Mouse (Mus musculus) heart, embryonic 12.5 days (tissue): ENCODE results near the gene Gse1. TPM values are rescaled to one million over a fixed set of nuclear protein-coding genes. Genes with fewer than 3 reads are reported as not detected.

Experiments
- ATAC-seq: fragments of 200-750 bp; cut with Nextera tagmentation; 2 replicates; pipeline ENCODE4 v1.8.0; 2017; ENCODE audit warnings: moderate TSS enrichment, moderate library complexity; ENCODE audit not compliant: insufficient number of reproducible peaks, low FRiP score
- H3K27ac ChIP-seq: fragments of 300-500 bp; sonication (generic); 2 replicates; pipeline ENCODE4 v1.5.1; 2016; ENCODE audit warnings: mild to moderate bottlenecking, moderate library complexity; ENCODE audit not compliant: poor library complexity, severe bottlenecking
- H3K27me3 ChIP-seq: fragments of 300-500 bp; sonication (generic); replicated peaks from 2 replicates; pipeline ENCODE4 v1.6.1; 2016; ENCODE audit warnings: mild to moderate bottlenecking, moderate library complexity
- H3K36me3 ChIP-seq: fragments of 300-500 bp; sonication (generic); 2 replicates; pipeline ENCODE4 v1.6.1; 2016; ENCODE audit warnings: mild to moderate bottlenecking, moderate library complexity
- H3K4me1 ChIP-seq: fragments of 300-500 bp; sonication (generic); replicated peaks from 2 replicates; pipeline ENCODE4 v1.6.1; 2016; ENCODE audit warnings: mild to moderate bottlenecking
- H3K4me2 ChIP-seq: fragments of 300-500 bp; sonication (generic); 2 replicates; pipeline ENCODE4 v1.6.1; 2016; ENCODE audit warnings: mild to moderate bottlenecking, moderate library complexity
- H3K4me3 ChIP-seq: fragments of 300-500 bp; sonication (generic); 2 replicates; pipeline ENCODE4 v1.5.1; 2016; ENCODE audit warnings: mild to moderate bottlenecking
- H3K9ac ChIP-seq: fragments of 300-500 bp; sonication (generic); 2 replicates; pipeline ENCODE4 v1.6.1; 2016; ENCODE audit warnings: mild to moderate bottlenecking, moderate library complexity
- H3K9me3 ChIP-seq: fragments of 300-500 bp; sonication (generic); replicated peaks from 2 replicates; pipeline ENCODE4 v1.6.1; 2016; ENCODE audit warnings: mild to moderate bottlenecking, moderate library complexity
- WGBS: fragments of 180-500 bp; shearing (Covaris S2); methylation state at CpG from one replicate; pipeline ENCODE4 v1.1.7; 2016; 5-methylcytosine and 5-hydroxymethylcytosine counted together
- polyA plus RNA-seq: library from polyadenylated mRNA; unstranded; fragments of >200 nt; fragmentation: Nextera tagmentation; extraction: Ambion mirVana; gene quantifications from 2 replicates; pipeline ENCODE4 v1.2.1, GENCODE M21; 2016

The Gse1 gene
- polyA plus RNA-seq, 1 experiment from 2014 or later, result 14.0 TPM

- Histone ChIP-seq H3K36me3 (no peaks in the 10 kb centered on the region), H3K9ac (0 out of 2 replicates have a peak overlapping the region, but pooled peaks have one; percentile 17), H3K4me1 (peaks cover 76% of the 10 kb centered on the region), H3K9me3 (no peaks in the 10 kb centered on the region), H3K4me3 (no peak overlapping the region), H3K27ac (peak overlapping the region; percentile 13; the same call in 1 of the 2 replicates), H3K4me2 (no peak overlapping the region), H3K27me3 (no peaks in the 10 kb centered on the region)
- no peak for ATAC-seq
- WGBS, result 58% methylated on average over 6 of the region's 6 CpGs
Measured at GRCm38 (mm10) chr8:120460375-120460774, 232.1 kb downstream of the Gse1 start.

GRCm38 (mm10) chr8:120462119-120462551, 233.9 kb downstream of the Gse1 start:
- H3K4me1 ChIP-seq, result peaks cover 75% of the 10 kb centered on the region
- no peaks in the 10 kb centered on the region for H3K9me3 ChIP-seq
- peak; percentile 34; the same call in 1 of the 2 replicates for ATAC-seq
- H3K4me2 ChIP-seq, result peak overlapping the region; percentile 57
- 0 out of 2 replicates have a peak, but pooled peaks cover 6% of the 10 kb centered on the region for H3K27me3 ChIP-seq
- H3K4me3 ChIP-seq, result 0 out of 2 replicates have a peak overlapping the region, but pooled peaks have one; percentile 4
- H3K27ac ChIP-seq, result peak overlapping the region; percentile 83
- WGBS, result 5% methylated on average over 15 of the region's 15 CpGs
- no peaks in the 10 kb centered on the region for H3K36me3 ChIP-seq
- H3K9ac ChIP-seq, result peak overlapping the region; percentile 42

GRCm38 (mm10) chr8:120462611-120463010, 234.4 kb downstream of the Gse1 start:
- Histone ChIP-seq H3K36me3 (no peaks in the 10 kb centered on the region), H3K9me3 (no peaks in the 10 kb centered on the region), H3K27me3 (0 out of 2 replicates have a peak, but pooled peaks cover 11% of the 10 kb centered on the region), H3K27ac (peak overlapping the region; percentile 83), H3K4me2 (peak overlapping the region; percentile 57), H3K9ac (peak overlapping the region; percentile 42), H3K4me3 (no peak overlapping the region), H3K4me1 (peaks cover 75% of the 10 kb centered on the region)
- WGBS, result 55% methylated on average over 6 of the region's 6 CpGs
- no peak for ATAC-seq

GRCm38 (mm10) chr8:120463918-120464584, 235.8 kb downstream of the Gse1 start:
- WGBS, result 82% methylated on average over 9 of the region's 9 CpGs
- 0 out of 2 replicates have a peak, but pooled peaks cover 14% of the 10 kb centered on the region for H3K27me3 ChIP-seq
- H3K4me3 ChIP-seq, result no peak overlapping the region
- no peak overlapping the region; the same call in 1 of the 2 replicates for H3K27ac ChIP-seq
- H3K36me3 ChIP-seq, result no peaks in the 10 kb centered on the region
- no peak overlapping the region for H3K4me2 ChIP-seq
- no peak for ATAC-seq
- H3K9me3 ChIP-seq, result no peaks in the 10 kb centered on the region
- no peak overlapping the region for H3K9ac ChIP-seq
- H3K4me1 ChIP-seq, result peaks cover 70% of the 10 kb centered on the region

GRCm38 (mm10) chr8:120464585-120464937, 236.3 kb downstream of the Gse1 start:
- no peak overlapping the region for H3K4me3 ChIP-seq
- WGBS, result 27% methylated on average over 4 of the region's 4 CpGs
- H3K4me2 ChIP-seq, result no peak overlapping the region
- ATAC-seq, result no peak
- no peak overlapping the region for H3K9ac ChIP-seq
- H3K27me3 ChIP-seq, result 0 out of 2 replicates have a peak, but pooled peaks cover 14% of the 10 kb centered on the region
- peak overlapping the region; percentile 60; the same call in 1 of the 2 replicates for H3K27ac ChIP-seq
- H3K36me3 ChIP-seq, result no peaks in the 10 kb centered on the region
- peaks cover 65% of the 10 kb centered on the region for H3K4me1 ChIP-seq
- no peaks in the 10 kb centered on the region for H3K9me3 ChIP-seq

GRCm38 (mm10) chr8:120465710-120466109, 237.5 kb downstream of the Gse1 start:
- peak overlapping the region; percentile 26 for H3K4me2 ChIP-seq
- no peaks in the 10 kb centered on the region for H3K9me3 ChIP-seq
- 0 out of 2 replicates have a peak, but pooled peaks cover 14% of the 10 kb centered on the region for H3K27me3 ChIP-seq
- H3K27ac ChIP-seq, result peak overlapping the region; percentile 60
- 0 out of 2 replicates have a peak, but pooled peaks have one; percentile 10 for ATAC-seq
- WGBS, result 12% methylated on average over 8 of the region's 8 CpGs
- H3K36me3 ChIP-seq, result no peaks in the 10 kb centered on the region
- H3K4me3 ChIP-seq, result no peak overlapping the region
- H3K9ac ChIP-seq, result no peak overlapping the region
- peaks cover 53% of the 10 kb centered on the region for H3K4me1 ChIP-seq

GRCm38 (mm10) chr8:120466266-120466665, 238.0 kb downstream of the Gse1 start:
- Histone ChIP-seq H3K9ac (no peak overlapping the region), H3K9me3 (no peaks in the 10 kb centered on the region), H3K4me3 (no peak overlapping the region), H3K27me3 (0 out of 2 replicates have a peak, but pooled peaks cover 14% of the 10 kb centered on the region), H3K4me1 (peaks cover 53% of the 10 kb centered on the region), H3K27ac (peak overlapping the region; percentile 60; the same call in 1 of the 2 replicates), H3K4me2 (no peak overlapping the region), H3K36me3 (no peaks in the 10 kb centered on the region)
- 52% methylated on average over 10 of the region's 10 CpGs for WGBS
- ATAC-seq, result no peak

GRCm38 (mm10) chr8:120467598-120467997, 239.3 kb downstream of the Gse1 start:
- no peaks in the 10 kb centered on the region for H3K9me3 ChIP-seq
- no peaks in the 10 kb centered on the region for H3K36me3 ChIP-seq
- 89% methylated on average over 7 of the region's 7 CpGs for WGBS
- no peak overlapping the region for H3K4me3 ChIP-seq
- H3K4me2 ChIP-seq, result no peak overlapping the region
- ATAC-seq, result no peak
- peaks cover 53% of the 10 kb centered on the region for H3K4me1 ChIP-seq
- no peak overlapping the region for H3K27ac ChIP-seq
- H3K27me3 ChIP-seq, result 0 out of 2 replicates have a peak, but pooled peaks cover 14% of the 10 kb centered on the region
- no peak overlapping the region for H3K9ac ChIP-seq

- Histone ChIP-seq H3K27me3 (0 out of 2 replicates have a peak, but pooled peaks cover 14% of the 10 kb centered on the region), H3K4me3 (no peak overlapping the region), H3K27ac (no peak overlapping the region), H3K9ac (no peak overlapping the region), H3K4me2 (no peak overlapping the region), H3K36me3 (no peaks in the 10 kb centered on the region), H3K4me1 (peaks cover 62% of the 10 kb centered on the region), H3K9me3 (no peaks in the 10 kb centered on the region)
- WGBS, result 87% methylated on average over 12 of the region's 12 CpGs
- ATAC-seq, result no peak
Measured at GRCm38 (mm10) chr8:120470170-120470569, 241.9 kb downstream of the Gse1 start.

- Histone ChIP-seq H3K4me2 (no peak overlapping the region), H3K36me3 (no peaks in the 10 kb centered on the region), H3K27me3 (0 out of 2 replicates have a peak, but pooled peaks cover 14% of the 10 kb centered on the region), H3K27ac (no peak overlapping the region), H3K9me3 (no peaks in the 10 kb centered on the region), H3K4me3 (no peak overlapping the region), H3K4me1 (peaks cover 62% of the 10 kb centered on the region), H3K9ac (no peak overlapping the region)
- WGBS, result 25% methylated on average over 7 of the region's 7 CpGs
- no peak for ATAC-seq
Measured at GRCm38 (mm10) chr8:120471166-120471565, 242.9 kb downstream of the Gse1 start.

- ATAC-seq, result no peak
- Histone ChIP-seq H3K27me3 (0 out of 2 replicates have a peak, but pooled peaks cover 10% of the 10 kb centered on the region), H3K27ac (peak overlapping the region; percentile 64), H3K9ac (0 out of 2 replicates have a peak overlapping the region, but pooled peaks have one; percentile 19), H3K9me3 (no peaks in the 10 kb centered on the region), H3K4me3 (no peak overlapping the region; the same call in 1 of the 2 replicates), H3K4me1 (peaks cover 62% of the 10 kb centered on the region), H3K4me2 (peak overlapping the region; percentile 57), H3K36me3 (no peaks in the 10 kb centered on the region)
- 29% methylated on average over 2 of the region's 2 CpGs for WGBS
Measured at GRCm38 (mm10) chr8:120471752-120472151, 243.5 kb downstream of the Gse1 start.
